Comparison of ENCODE assay signal across 15 mouse cellular contexts in the genomic region with DNA sequence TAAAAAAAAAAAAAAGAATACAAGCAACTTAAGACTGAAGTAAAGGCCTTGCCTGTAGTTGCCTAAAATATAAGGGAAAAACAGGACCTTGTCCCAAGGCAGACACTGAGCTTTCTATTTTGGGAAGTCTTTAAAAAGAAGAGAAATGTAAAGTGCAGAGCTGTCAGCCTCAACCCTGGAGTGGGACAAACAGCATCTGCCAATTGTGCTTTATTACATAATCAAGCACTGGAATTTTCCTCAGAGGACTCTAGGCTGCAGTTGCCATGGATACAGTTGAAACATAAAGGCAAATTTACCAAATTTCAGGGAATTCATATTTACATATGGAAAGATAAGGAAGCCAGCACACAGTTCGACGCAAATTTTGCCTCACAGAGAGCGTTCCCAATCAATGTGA.
DNase-seq lines count a peak whose midpoint lies in the region; ATAC-seq lines count a peak whose summit lies in the region.
"Had no signal": no experiment of that assay in that cellular context is flagged by ENCODE, and none has a peak within 500 bp of the region (broad histone marks: within the 10 kb centered on the region; RNA-seq: fewer than 3 reads in every experiment).

No protein-coding gene starts in this region.

- ATAC-seq in embryonic facial prominence, embryonic 14.5 days (ENCODE audit: low read depth), result no peak
- ATAC-seq in intestine, embryonic 16.5 days, result no peak
- ATAC-seq: intestine, embryonic 15.5 days had no signal

- intact Hi-C loops in left cerebral cortex, postnatal 4 days (cut with DNase I), result no loop called here
- intact Hi-C loops in left cerebral cortex, postnatal 14 days (cut with DNase I), result no loop called here

- no peaks in the 10 kb centered on the region for H3K36me3 ChIP-seq in embryonic facial prominence, embryonic 14.5 days (ENCODE audit: control insufficient read depth, insufficient read depth, low read length)
- H3K36me3 ChIP-seq in embryonic facial prominence, embryonic 10.5 days (replicated peaks), result no peaks in the 10 kb centered on the region
- H3K36me3 ChIP-seq in intestine, embryonic 16.5 days (ENCODE audit: control insufficient read depth, insufficient read depth, low read length), result no peaks in the 10 kb centered on the region
- H3K36me3 ChIP-seq: intestine, embryonic 15.5 days; limb, embryonic 13.5 days had no signal

- H3K4me2 ChIP-seq in embryonic facial prominence, embryonic 14.5 days (ENCODE audit: low read depth, low read length), result no peak overlapping the region
- no peak overlapping the region for H3K4me2 ChIP-seq in intestine, embryonic 16.5 days (ENCODE audit: low read depth, low read length)
- H3K4me2 ChIP-seq: intestine, embryonic 15.5 days; limb, embryonic 13.5 days had no signal

- H3K27ac ChIP-seq in embryonic facial prominence, embryonic 14.5 days (replicated peaks; ENCODE audit: low read depth, low read length), result no peak overlapping the region
- no peak overlapping the region for H3K27ac ChIP-seq in embryonic facial prominence, embryonic 10.5 days (replicated peaks)
- H3K27ac ChIP-seq in intestine, embryonic 16.5 days (ENCODE audit: low read length), result no peak overlapping the region
- H3K27ac ChIP-seq: intestine, embryonic 15.5 days; limb, embryonic 13.5 days had no signal

- peak; percentile 26 for DNase-seq in embryonic facial prominence, embryonic 14.5 days (ENCODE audit: low spot score)
- DNase-seq in embryonic facial prominence, embryonic 10.5 days (ENCODE audit: low spot score), result no peak
- peak; percentile 53 for DNase-seq in left cerebral cortex, adult 11 months (ENCODE audit: low spot score)
- DNase-seq in left cerebral cortex, postnatal 4 days, result no peak
- peak; percentile 26 for DNase-seq in brain, embryonic 18.5 days (ENCODE audit: low read depth, low spot score)
- DNase-seq in left cerebral cortex, postnatal 14 days (ENCODE audit: low spot score in 2 of 2), result peak; percentile 27 to 58
- DNase-seq in kidney, adult 18-20 months, result no peak
- DNase-seq: cerebellum, adult 9-10 months; gastrocnemius, postnatal 10 days; heart, postnatal 4 days; kidney, postnatal 14 days; spleen, adult 18-20 months had no signal

- WGBS in embryonic facial prominence, embryonic 14.5 days, result 75% methylated on average over 3 of the region's 3 CpGs
- 88% methylated on average over 3 of the region's 3 CpGs for WGBS in embryonic facial prominence, embryonic 10.5 days
- WGBS in intestine, embryonic 16.5 days, result 84% methylated on average over 3 of the region's 3 CpGs

- H3K4me3 ChIP-seq in embryonic facial prominence, embryonic 14.5 days (ENCODE audit: low read depth, low read length), result no peak overlapping the region
- H3K4me3 ChIP-seq in embryonic facial prominence, embryonic 10.5 days, result no peak overlapping the region
- no peak overlapping the region for H3K4me3 ChIP-seq in intestine, embryonic 16.5 days (ENCODE audit: low read length)
- H3K4me3 ChIP-seq: intestine, embryonic 15.5 days; limb, embryonic 13.5 days had no signal

- no peaks in the 10 kb centered on the region for H3K9me3 ChIP-seq in embryonic facial prominence, embryonic 14.5 days (ENCODE audit: control insufficient read depth, low read length)
- no peaks in the 10 kb centered on the region for H3K9me3 ChIP-seq in embryonic facial prominence, embryonic 10.5 days
- H3K9me3 ChIP-seq in intestine, embryonic 16.5 days (ENCODE audit: control insufficient read depth, low read length), result no peaks in the 10 kb centered on the region
- H3K9me3 ChIP-seq: intestine, embryonic 15.5 days; limb, embryonic 13.5 days had no signal

- H3K4me1 ChIP-seq in embryonic facial prominence, embryonic 14.5 days (ENCODE audit: control insufficient read depth, insufficient read depth, low read length), result no peaks in the 10 kb centered on the region
- H3K4me1 ChIP-seq in embryonic facial prominence, embryonic 10.5 days, result no peaks in the 10 kb centered on the region
- no peaks in the 10 kb centered on the region for H3K4me1 ChIP-seq in intestine, embryonic 16.5 days (ENCODE audit: control insufficient read depth, insufficient read depth, low read length)
- H3K4me1 ChIP-seq: intestine, embryonic 15.5 days; limb, embryonic 13.5 days had no signal

- H3K9ac ChIP-seq in embryonic facial prominence, embryonic 14.5 days (ENCODE audit: low read depth, low read length), result no peak overlapping the region
- no peak overlapping the region for H3K9ac ChIP-seq in intestine, embryonic 16.5 days (ENCODE audit: low read depth, low read length)
- H3K9ac ChIP-seq: intestine, embryonic 15.5 days; limb, embryonic 13.5 days had no signal

- H3K27me3 ChIP-seq in embryonic facial prominence, embryonic 14.5 days (replicated peaks; ENCODE audit: control insufficient read depth, insufficient read depth, low read length), result no peaks in the 10 kb centered on the region
- no peaks in the 10 kb centered on the region for H3K27me3 ChIP-seq in embryonic facial prominence, embryonic 10.5 days (replicated peaks; ENCODE audit: low read depth, poor library complexity, severe bottlenecking)
- no peaks in the 10 kb centered on the region for H3K27me3 ChIP-seq in intestine, embryonic 16.5 days (replicated peaks; ENCODE audit: control insufficient read depth, insufficient read depth, low read length)
- H3K27me3 ChIP-seq: intestine, embryonic 15.5 days; limb, embryonic 13.5 days had no signal

Comparison
In these comparisons a context has a peak if more than half of its experiments do, and no peak if none do; other contexts are left out.
1. DNase-seq: peak in embryonic facial prominence, embryonic 14.5 days (single experiment), left cerebral cortex, adult 11 months (single experiment), brain, embryonic 18.5 days (single experiment) and left cerebral cortex, postnatal 14 days (2 of 2); none in embryonic facial prominence, embryonic 10.5 days (single experiment), left cerebral cortex, postnatal 4 days (single experiment) and kidney, adult 18-20 months (single experiment).